Mouse (Mus musculus): ENCODE measurements around the gene Srgap2.

Gene Srgap2

GRCm38 (mm10) chr1:131336017-131336416, 191.1 kb downstream of the Srgap2 start:
- DNase-seq: peak; percentile 27

- DNase-seq: peak; percentile 74
Observed at GRCm38 (mm10) chr1:131335604-131336003, 191.5 kb downstream of the Srgap2 start.

- DNase-seq: no peak
Observed at GRCm38 (mm10) chr1:131331180-131331579, 196.0 kb downstream of the Srgap2 start.

GRCm38 (mm10) chr1:131329093-131329492, 198.1 kb downstream of the Srgap2 start:
- DNase-seq: peak; percentile 19

GRCm38 (mm10) chr1:131327167-131327566, 200.0 kb downstream of the Srgap2 start:
- peak; percentile 9 for DNase-seq

GRCm38 (mm10) chr1:131324816-131325463, 202.2 kb downstream of the Srgap2 start:
- no peak for DNase-seq

GRCm38 (mm10) chr1:131319598-131320330, 207.4 kb downstream of the Srgap2 start:
- DNase-seq: no peak

- DNase-seq: no peak
Observed at GRCm38 (mm10) chr1:131318397-131318796, 208.8 kb downstream of the Srgap2 start.

- DNase-seq: no peak
Observed at GRCm38 (mm10) chr1:131317625-131318024, 209.5 kb downstream of the Srgap2 start.

- no peak for DNase-seq
Observed at GRCm38 (mm10) chr1:131311284-131311683, 215.9 kb downstream of the Srgap2 start.

- no peak for DNase-seq
Observed at GRCm38 (mm10) chr1:131310237-131310818, 216.8 kb downstream of the Srgap2 start.

- DNase-seq: no peak
Observed at GRCm38 (mm10) chr1:131300750-131301149, 226.4 kb downstream of the Srgap2 start.

GRCm38 (mm10) chr1:131299788-131300187, 227.4 kb downstream of the Srgap2 start:
- no peak for DNase-seq

GRCm38 (mm10) chr1:131299240-131299639, 227.9 kb downstream of the Srgap2 start:
- no peak for DNase-seq

GRCm38 (mm10) chr1:131298171-131298570, 229.0 kb downstream of the Srgap2 start:
- no peak for DNase-seq

- no peak for DNase-seq
Observed at GRCm38 (mm10) chr1:131296726-131297125, 230.4 kb downstream of the Srgap2 start.

- no peak for DNase-seq
Observed at GRCm38 (mm10) chr1:131295200-131295599, 232.0 kb downstream of the Srgap2 start.

GRCm38 (mm10) chr1:131293922-131294250, 233.3 kb downstream of the Srgap2 start:
- no peak for DNase-seq

GRCm38 (mm10) chr1:131293221-131293921, 233.8 kb downstream of the Srgap2 start:
- DNase-seq: no peak

- DNase-seq: peak; percentile 82
Observed at GRCm38 (mm10) chr1:131290648-131291047, 236.5 kb downstream of the Srgap2 start.

- DNase-seq: no peak
Observed at GRCm38 (mm10) chr1:131288938-131289337, 238.2 kb downstream of the Srgap2 start.

- DNase-seq: no peak
Observed at GRCm38 (mm10) chr1:131287267-131287666, 239.9 kb downstream of the Srgap2 start.

GRCm38 (mm10) chr1:131286803-131287202, 240.3 kb downstream of the Srgap2 start:
- no peak for DNase-seq

- no peak for DNase-seq
Observed at GRCm38 (mm10) chr1:131284616-131285015, 242.5 kb downstream of the Srgap2 start.

Data from kidney, postnatal 10 days (tissue).